Mouse (Mus musculus) lung, embryonic 14.5 days (tissue): ENCODE measurements at regions not wholly inside any gene's neighbourhood (a gene's known extent, or its start where the extent isn't known, plus 50 kb on each side); places are given as distances from the start of the nearest gene placed in this dataset.
A peak's percentile ranks its signal among the peaks of the same experiment; 100 is the strongest.
"Not testable (repeated sequence)": the region's sequence is repeated elsewhere in the genome, so short reads cannot be mapped to it uniquely, and the experiment has no call there.

Source experiments
- ATAC-seq: fragments of 200-750 bp; cut with Nextera tagmentation; 2 replicates; pipeline ENCODE4 v1.8.0; 2017; ENCODE audit warnings: mild to moderate bottlenecking, moderate TSS enrichment, moderate library complexity; ENCODE audit not compliant: insufficient read depth
- DNase-seq: peaks from one replicate; pipeline ENCODE4 v3.0.0-alpha.2; 2015
- H3K27ac ChIP-seq: fragments of 300-500 bp; sonication (generic); 2 replicates; pipeline ENCODE4 v1.5.1; 2014; ENCODE audit warnings: low read depth, mild to moderate bottlenecking, moderate library complexity
- H3K27me3 ChIP-seq: fragments of 300-500 bp; sonication (generic); 2 replicates; pipeline ENCODE4 v1.6.1; 2014; ENCODE audit warnings: low read length, control low read depth; ENCODE audit not compliant: insufficient read depth
- H3K36me3 ChIP-seq: fragments of 300-500 bp; sonication (generic); 2 replicates; pipeline ENCODE4 v1.6.1; 2014; ENCODE audit warnings: control low read depth; ENCODE audit not compliant: insufficient read depth
- H3K4me1 ChIP-seq: fragments of 300-500 bp; sonication (generic); 2 replicates; pipeline ENCODE4 v1.6.1; 2014; ENCODE audit warnings: antibody characterized with exemption, control low read depth; ENCODE audit not compliant: insufficient read depth
- H3K4me2 ChIP-seq: fragments of 300-500 bp; sonication (generic); 2 replicates; pipeline ENCODE4 v1.6.1; 2014; ENCODE audit warnings: mild to moderate bottlenecking
- H3K4me3 ChIP-seq: fragments of 300-500 bp; sonication (generic); 2 replicates; pipeline ENCODE4 v1.5.1; 2014; ENCODE audit warnings: low read depth, low read length
- H3K9ac ChIP-seq: fragments of 300-500 bp; sonication (generic); 2 replicates; pipeline ENCODE4 v1.6.1; 2014
- H3K9me3 ChIP-seq: fragments of 300-500 bp; sonication (generic); 2 replicates; pipeline ENCODE4 v1.6.1; 2016; ENCODE audit warnings: low read depth, low read length, control low read depth
- CTCF ChIP-seq: IDR thresholded peaks from 2 replicates; pipeline ENCODE4 v1.5.1; 2016; ENCODE audit warnings: antibody characterized with exemption, low read depth
- WGBS: fragments of 180-500 bp; shearing (Covaris S2); extraction: QIAGEN DNeasy Blood & Tissue Kit; methylation state at CpG from one replicate; pipeline ENCODE4 v1.1.7; 2014; 5-methylcytosine and 5-hydroxymethylcytosine counted together

DNA sequence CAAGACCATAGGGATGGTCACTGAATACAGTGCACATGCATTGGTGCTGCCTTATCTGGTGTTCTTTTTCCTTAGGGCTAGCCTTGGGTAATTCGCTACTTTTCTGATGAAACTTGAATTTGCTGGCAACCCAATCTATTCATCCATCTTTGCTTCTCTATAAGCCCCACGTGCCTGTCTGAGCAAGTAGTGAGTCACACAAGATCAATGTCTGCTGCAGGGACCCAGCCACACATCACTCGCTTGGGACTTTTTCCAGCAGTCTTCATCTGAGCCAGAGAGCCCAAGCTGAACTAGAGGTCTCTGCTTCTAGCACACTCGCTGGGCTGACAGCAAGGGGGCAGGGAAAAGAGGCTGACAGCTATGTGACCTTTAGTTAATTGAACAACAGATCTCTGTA is 464.3 kb upstream of the Nmur2 start:
- ATAC-seq = no peak
- no peaks in the 10 kb centered on the region for H3K27me3 ChIP-seq

DNA sequence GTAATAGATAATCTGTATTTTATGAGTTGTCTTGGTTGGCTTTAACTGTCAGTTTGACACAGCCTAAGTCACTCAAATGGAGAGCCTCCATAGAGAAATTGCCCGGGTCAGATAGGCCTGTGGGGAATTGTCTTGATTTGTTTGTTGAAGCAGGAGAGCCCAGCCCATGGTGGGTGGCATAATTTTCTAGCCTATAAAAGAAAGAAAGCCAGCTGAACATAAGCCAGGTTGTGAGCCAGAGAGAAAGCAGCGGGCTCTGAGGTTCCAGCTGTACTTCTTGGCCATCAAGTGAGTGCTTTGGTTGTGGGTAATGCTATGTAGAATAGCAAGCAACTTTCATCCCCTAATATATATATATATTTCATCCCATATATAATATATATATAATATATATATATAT is 474.1 kb upstream of the Nmur2 start:
- no peak overlapping the region for H3K27ac ChIP-seq
- no peaks in the 10 kb centered on the region for H3K9me3 ChIP-seq
- no peak overlapping the region for H3K9ac ChIP-seq
- H3K4me1 ChIP-seq = no peaks in the 10 kb centered on the region
- no peak for TF ChIP-seq CTCF
- no peaks in the 10 kb centered on the region for H3K27me3 ChIP-seq
- H3K36me3 ChIP-seq = no peaks in the 10 kb centered on the region
- H3K4me3 ChIP-seq = no peak overlapping the region
- 76% methylated on average over 2 of the region's 2 CpGs for WGBS
- ATAC-seq (no peak), DNase-seq (no peak)
- H3K4me2 ChIP-seq = no peak overlapping the region

More for the DNA sequence above, 464.3 kb upstream of the Nmur2 start:
- TF ChIP-seq CTCF = no peak
- Histone ChIP-seq H3K4me3 (no peak overlapping the region), H3K4me1 (no peaks in the 10 kb centered on the region), H3K4me2 (no peak overlapping the region), H3K36me3 (no peaks in the 10 kb centered on the region), H3K9me3 (no peaks in the 10 kb centered on the region), H3K9ac (no peak overlapping the region), H3K27ac (no peak overlapping the region)
- no peak for DNase-seq
- 55% methylated on average over 4 of the region's 4 CpGs for WGBS

DNA sequence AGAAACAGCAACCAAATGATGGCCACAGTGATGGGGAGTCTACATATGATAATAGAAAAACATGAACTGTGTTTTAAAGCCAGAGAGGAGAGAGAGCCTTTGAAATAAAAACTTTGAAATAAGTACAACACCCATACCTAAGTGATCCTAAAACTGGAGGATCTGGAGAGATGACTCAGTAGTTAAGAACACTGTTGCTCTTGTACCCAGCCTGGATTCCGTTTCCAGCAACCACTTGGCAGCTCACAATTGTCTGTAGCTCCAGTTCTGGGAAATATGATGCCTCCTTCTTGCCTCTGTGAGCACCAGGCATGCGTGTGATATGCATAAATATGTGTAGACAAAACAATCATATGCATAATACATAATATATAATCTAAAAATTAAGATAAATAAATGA is 477.7 kb upstream of the Nmur2 start:
- Histone ChIP-seq H3K27me3 (no peaks in the 10 kb centered on the region), H3K9me3 (no peaks in the 10 kb centered on the region), H3K4me2 (no peak overlapping the region), H3K4me1 (no peaks in the 10 kb centered on the region), H3K4me3 (no peak overlapping the region), H3K27ac (no peak overlapping the region), H3K36me3 (no peaks in the 10 kb centered on the region), H3K9ac (no peak overlapping the region)
- ATAC-seq (no peak), DNase-seq (no peak)
- TF ChIP-seq CTCF = no peak
- WGBS = 54% methylated on average over 2 of the region's 2 CpGs

DNA sequence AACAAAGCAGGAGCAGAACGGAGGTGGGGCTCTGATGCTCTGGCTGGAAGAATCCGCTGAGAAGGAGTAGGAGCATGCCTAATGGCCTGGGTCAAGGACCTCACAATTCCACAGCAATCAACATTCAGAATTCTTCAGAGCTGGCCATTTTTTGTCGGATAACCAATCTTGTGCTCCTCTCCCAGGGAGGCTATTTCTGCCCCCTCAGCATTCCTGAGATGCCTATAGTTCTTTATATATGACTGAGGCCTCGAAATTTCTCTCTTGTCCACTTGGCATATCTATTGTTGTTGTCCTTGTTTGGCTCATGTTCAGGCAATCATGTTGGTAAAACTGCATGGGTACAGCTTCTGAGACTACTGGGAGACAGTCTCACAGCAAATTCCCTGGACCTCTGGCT is 460.5 kb upstream of the Gria1 start:
- H3K4me1 ChIP-seq = no peaks in the 10 kb centered on the region
- WGBS = 24% methylated on average over 4 of the region's 4 CpGs

DNA sequence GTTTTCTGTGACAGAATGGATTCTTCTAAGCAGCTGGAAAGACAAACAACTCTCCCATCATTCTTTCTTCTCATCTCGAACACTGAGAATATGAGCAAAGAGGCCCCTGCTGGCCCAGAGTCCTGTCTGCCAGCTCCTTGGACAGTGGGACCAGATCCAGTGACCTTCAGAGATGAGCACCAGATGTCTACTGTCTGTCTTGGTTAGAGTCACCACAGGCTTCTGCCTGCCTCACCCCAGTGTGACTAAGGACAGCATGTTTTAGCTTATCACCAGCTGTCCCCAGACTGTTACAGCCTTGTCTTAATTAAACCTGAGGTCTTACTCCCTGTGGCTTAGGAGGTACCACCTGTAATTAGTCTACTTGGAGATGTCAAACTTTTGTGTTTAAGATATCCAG is 454.9 kb upstream of the Gria1 start:
- no peak overlapping the region for H3K27ac ChIP-seq
- H3K4me3 ChIP-seq = no peak overlapping the region
- DNase-seq (peak; percentile 3), ATAC-seq (no peak)
- peaks cover 5% of the 10 kb centered on the region; the same call in 1 of the 2 replicates for H3K9me3 ChIP-seq
- 45% methylated on average over 1 of the region's 1 CpGs for WGBS
- H3K36me3 ChIP-seq = no peaks in the 10 kb centered on the region
- no peaks in the 10 kb centered on the region for H3K4me1 ChIP-seq
- no peak overlapping the region for H3K4me2 ChIP-seq
- no peaks in the 10 kb centered on the region for H3K27me3 ChIP-seq
- TF ChIP-seq CTCF = no peak
- no peak overlapping the region for H3K9ac ChIP-seq

More for the DNA sequence above, 460.5 kb upstream of the Gria1 start:
- H3K4me3 ChIP-seq = no peak overlapping the region
- ATAC-seq = no peak
- H3K4me2 ChIP-seq = no peak overlapping the region
- H3K9me3 ChIP-seq = peaks cover 5% of the 10 kb centered on the region; the same call in 1 of the 2 replicates
- no peak for TF ChIP-seq CTCF
- H3K36me3 ChIP-seq = no peaks in the 10 kb centered on the region
- no peak overlapping the region for H3K27ac ChIP-seq
- no peaks in the 10 kb centered on the region for H3K27me3 ChIP-seq
- DNase-seq = peak; percentile 1
- H3K9ac ChIP-seq = no peak overlapping the region

DNA sequence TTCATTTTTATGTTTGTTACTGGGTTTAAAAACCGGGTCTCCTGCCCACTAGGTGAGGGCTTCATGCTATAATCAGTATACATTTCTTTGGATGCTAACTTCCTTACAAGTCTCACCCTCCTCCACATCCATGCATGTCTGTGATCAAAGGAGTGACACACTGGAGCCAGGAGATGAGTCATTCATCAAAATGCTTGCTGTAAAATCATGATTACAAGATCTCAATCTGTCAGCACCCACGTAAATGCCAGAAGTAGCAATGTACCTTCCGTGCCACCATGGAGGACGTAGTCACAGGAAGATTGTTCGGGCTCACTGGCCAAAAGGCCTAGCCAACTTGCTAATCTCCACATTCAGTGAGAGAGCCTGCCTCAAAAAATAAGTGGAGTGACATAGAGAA is 431.2 kb upstream of the Gria1 start:
- H3K36me3 ChIP-seq = no peaks in the 10 kb centered on the region
- no peak overlapping the region for H3K4me2 ChIP-seq
- WGBS = 69% methylated on average over 5 of the region's 5 CpGs
- no peaks in the 10 kb centered on the region for H3K4me1 ChIP-seq
- H3K4me3 ChIP-seq = no peak overlapping the region
- TF ChIP-seq CTCF = no peak
- no peaks in the 10 kb centered on the region for H3K27me3 ChIP-seq
- H3K9me3 ChIP-seq = no peaks in the 10 kb centered on the region
- no peak for ATAC-seq
- no peak overlapping the region for H3K27ac ChIP-seq
- no peak overlapping the region for H3K9ac ChIP-seq
- DNase-seq = no peak

DNA sequence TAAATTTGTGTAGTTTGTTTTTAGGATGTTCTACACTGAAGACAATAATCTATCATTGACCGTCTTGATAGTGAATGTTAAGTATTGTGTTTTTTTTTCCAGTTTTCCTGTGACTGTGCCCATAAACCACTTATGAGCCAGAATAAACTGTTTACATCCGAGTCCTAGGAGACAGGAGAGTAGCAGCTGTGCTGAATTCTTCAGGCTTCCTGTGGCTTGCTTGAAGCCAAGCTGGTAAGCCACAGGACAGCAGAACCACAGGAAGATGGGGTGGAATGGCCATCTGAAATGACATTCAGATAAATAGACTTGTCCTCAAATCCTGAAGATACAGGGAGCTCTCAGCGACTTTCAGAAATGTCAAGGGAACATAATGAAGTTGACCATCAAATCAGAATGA is 428.1 kb upstream of the Gria1 start:
- WGBS = 51% methylated on average over 3 of the region's 3 CpGs
- ATAC-seq = no peak
- no peak for TF ChIP-seq CTCF

DNA sequence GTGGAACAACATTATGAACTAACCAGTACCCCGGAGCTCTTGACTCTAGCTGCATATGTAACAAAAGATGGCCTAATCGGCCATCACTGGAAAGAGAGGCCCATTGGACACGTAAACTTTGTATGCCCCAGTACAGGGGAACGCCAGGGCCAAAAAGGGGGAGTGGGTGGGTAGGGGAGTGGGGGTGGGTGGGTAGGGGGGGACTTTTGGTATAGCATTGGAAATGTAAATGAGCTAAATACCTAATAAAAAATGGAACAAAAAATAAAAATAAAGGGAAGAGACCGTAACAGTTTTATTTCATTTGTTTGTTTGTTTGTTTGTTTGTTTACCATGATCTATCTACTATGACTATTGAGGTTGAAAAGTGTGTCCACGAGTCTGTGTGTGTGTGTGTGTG is 417.8 kb upstream of the Gria1 start:
- not testable (repeated sequence) for H3K9ac ChIP-seq, H3K27me3 ChIP-seq, H3K36me3 ChIP-seq, H3K4me2 ChIP-seq, H3K9me3 ChIP-seq, H3K4me3 ChIP-seq, ATAC-seq, DNase-seq, H3K27ac ChIP-seq, H3K4me1 ChIP-seq
- WGBS = 81% methylated on average over 3 of the region's 6 CpGs

More for the DNA sequence above, 428.1 kb upstream of the Gria1 start:
- H3K9ac ChIP-seq = no peak overlapping the region
- H3K9me3 ChIP-seq = no peaks in the 10 kb centered on the region
- no peaks in the 10 kb centered on the region for H3K4me1 ChIP-seq
- no peaks in the 10 kb centered on the region for H3K27me3 ChIP-seq
- no peak for DNase-seq
- no peaks in the 10 kb centered on the region for H3K36me3 ChIP-seq
- H3K4me2 ChIP-seq = no peak overlapping the region
- H3K4me3 ChIP-seq = no peak overlapping the region
- no peak overlapping the region for H3K27ac ChIP-seq
